Mouse (Mus musculus) stomach, embryonic 15.5 days (tissue): ENCODE measurements around the gene Actg2. TPM values are rescaled to one million over a fixed set of nuclear protein-coding genes. Genes with fewer than 3 reads are reported as not detected.
A peak's percentile ranks its signal among the peaks of the same experiment; 100 is the strongest.

ENCODE experiments used
- ATAC-seq: fragments of 200-750 bp; cut with Nextera tagmentation; 2 replicates; pipeline ENCODE4 v1.8.0; 2017; ENCODE audit warnings: low read depth, moderate number of reproducible peaks, moderate TSS enrichment; ENCODE audit not compliant: insufficient read depth, low FRiP score
- H3K27ac ChIP-seq: fragments of 300-500 bp; sonication (generic); 2 replicates; pipeline ENCODE4 v1.5.1; 2015; ENCODE audit warnings: mild to moderate bottlenecking, inconsistent platforms
- H3K27me3 ChIP-seq: fragments of 300-500 bp; sonication (generic); replicated peaks from 2 replicates; pipeline ENCODE4 v1.6.1; 2015; ENCODE audit warnings: inconsistent platforms
- H3K36me3 ChIP-seq: fragments of 300-500 bp; sonication (generic); 2 replicates; pipeline ENCODE4 v1.6.1; 2015; ENCODE audit warnings: inconsistent platforms
- H3K4me1 ChIP-seq: fragments of 300-500 bp; sonication (generic); 2 replicates; pipeline ENCODE4 v1.6.1; 2015; ENCODE audit warnings: inconsistent platforms
- H3K4me2 ChIP-seq: fragments of 300-500 bp; sonication (generic); 2 replicates; pipeline ENCODE4 v1.6.1; 2015; ENCODE audit warnings: mild to moderate bottlenecking, inconsistent platforms
- H3K4me3 ChIP-seq: fragments of 300-500 bp; sonication (generic); replicated peaks from 2 replicates; pipeline ENCODE4 v1.5.1; 2015; ENCODE audit warnings: inconsistent platforms
- H3K9ac ChIP-seq: fragments of 300-500 bp; sonication (generic); 2 replicates; pipeline ENCODE4 v1.6.1; 2015; ENCODE audit warnings: inconsistent platforms
- H3K9me3 ChIP-seq: fragments of 300-500 bp; sonication (generic); 2 replicates; pipeline ENCODE4 v1.6.1; 2016; ENCODE audit warnings: inconsistent platforms
- WGBS: fragments of 180-500 bp; shearing (Covaris S2); methylation state at CpG from one replicate; pipeline ENCODE4 v1.1.7; 2015; 5-methylcytosine and 5-hydroxymethylcytosine counted together
- polyA plus RNA-seq: library from polyadenylated mRNA; unstranded; fragments of >200 nt; fragmentation: Nextera tagmentation; extraction: Ambion mirVana; gene quantifications from 2 replicates; pipeline ENCODE4 v1.2.1, GENCODE M21; 2015

Gene Actg2
- polyA plus RNA-seq, 1 experiment from 2014 or later: 1,291 TPM

- H3K9me3 ChIP-seq: no peaks in the 10 kb centered on the region
- WGBS: 83% methylated on average over 9 of the region's 9 CpGs
- no peaks in the 10 kb centered on the region for H3K27me3 ChIP-seq
- H3K4me2 ChIP-seq: no peak overlapping the region
- ATAC-seq: no peak
- H3K4me1 ChIP-seq: 0 out of 2 replicates have a peak, but pooled peaks cover 3% of the 10 kb centered on the region
- no peaks in the 10 kb centered on the region; the same call in 1 of the 2 replicates for H3K36me3 ChIP-seq
- no peak overlapping the region for H3K4me3 ChIP-seq
- H3K9ac ChIP-seq: no peak overlapping the region
- no peak overlapping the region for H3K27ac ChIP-seq
Measured at GRCm38 (mm10) chr6:83496009-83496752, 39.9 kb downstream of the Actg2 start.

- Histone ChIP-seq H3K4me1 (no peaks in the 10 kb centered on the region), H3K4me2 (no peak overlapping the region), H3K9ac (no peak overlapping the region), H3K27ac (no peak overlapping the region), H3K4me3 (no peak overlapping the region), H3K9me3 (no peaks in the 10 kb centered on the region), H3K27me3 (no peaks in the 10 kb centered on the region), H3K36me3 (peaks cover 18% of the 10 kb centered on the region; the same call in 1 of the 2 replicates)
- WGBS: 65% methylated on average over 4 of the region's 4 CpGs
- ATAC-seq: no peak
Measured at GRCm38 (mm10) chr6:83490622-83491021, 45.4 kb downstream of the Actg2 start.

GRCm38 (mm10) chr6:83488200-83488599 is 47.9 kb downstream of the Actg2 start:
- Histone ChIP-seq H3K4me1 (no peaks in the 10 kb centered on the region), H3K36me3 (peaks cover 20% of the 10 kb centered on the region; the same call in 1 of the 2 replicates), H3K27ac (no peak overlapping the region), H3K9ac (no peak overlapping the region), H3K4me2 (no peak overlapping the region), H3K4me3 (no peak overlapping the region), H3K9me3 (no peaks in the 10 kb centered on the region), H3K27me3 (no peaks in the 10 kb centered on the region)
- ATAC-seq: no peak
- WGBS: 86% methylated on average over 5 of the region's 5 CpGs

- Histone ChIP-seq H3K9ac (no peak overlapping the region), H3K27ac (no peak overlapping the region), H3K4me2 (no peak overlapping the region), H3K36me3 (peaks cover 20% of the 10 kb centered on the region; the same call in 1 of the 2 replicates), H3K4me1 (0 out of 2 replicates have a peak, but pooled peaks cover 3% of the 10 kb centered on the region), H3K27me3 (no peaks in the 10 kb centered on the region), H3K4me3 (no peak overlapping the region), H3K9me3 (no peaks in the 10 kb centered on the region)
- WGBS: 84% methylated on average over 4 of the region's 4 CpGs
- no peak for ATAC-seq
Measured at GRCm38 (mm10) chr6:83487298-83487697, 48.8 kb downstream of the Actg2 start.

- Histone ChIP-seq H3K9me3 (no peaks in the 10 kb centered on the region), H3K9ac (no peak overlapping the region), H3K4me1 (0 out of 2 replicates have a peak, but pooled peaks cover 3% of the 10 kb centered on the region), H3K27me3 (no peaks in the 10 kb centered on the region), H3K4me2 (no peak overlapping the region), H3K36me3 (peaks cover 29% of the 10 kb centered on the region), H3K4me3 (no peak overlapping the region), H3K27ac (no peak overlapping the region)
- no peak for ATAC-seq
- 65% methylated on average over 4 of the region's 4 CpGs for WGBS
Measured at GRCm38 (mm10) chr6:83485854-83486253, 50.2 kb downstream of the Actg2 start.

GRCm38 (mm10) chr6:83483776-83484175 is 52.3 kb downstream of the Actg2 start:
- Histone ChIP-seq H3K4me1 (0 out of 2 replicates have a peak, but pooled peaks cover 3% of the 10 kb centered on the region), H3K27ac (no peak overlapping the region), H3K4me3 (no peak overlapping the region), H3K27me3 (no peaks in the 10 kb centered on the region), H3K9me3 (no peaks in the 10 kb centered on the region), H3K36me3 (peaks cover 27% of the 10 kb centered on the region), H3K9ac (no peak overlapping the region), H3K4me2 (no peak overlapping the region)
- no peak for ATAC-seq
- 91% methylated on average over 7 of the region's 7 CpGs for WGBS

GRCm38 (mm10) chr6:83482418-83483085 is 53.5 kb downstream of the Actg2 start:
- WGBS: 44% methylated on average over 10 of the region's 10 CpGs
- ATAC-seq: peak; percentile 35; the same call in 1 of the 2 replicates
- no peak overlapping the region for H3K4me3 ChIP-seq
- H3K27me3 ChIP-seq: no peaks in the 10 kb centered on the region
- peaks cover 27% of the 10 kb centered on the region for H3K36me3 ChIP-seq
- no peaks in the 10 kb centered on the region for H3K9me3 ChIP-seq
- H3K27ac ChIP-seq: peak overlapping the region; percentile 61
- H3K9ac ChIP-seq: no peak overlapping the region
- H3K4me2 ChIP-seq: no peak overlapping the region
- H3K4me1 ChIP-seq: 0 out of 2 replicates have a peak, but pooled peaks cover 3% of the 10 kb centered on the region

- no peak for ATAC-seq
- H3K4me3 ChIP-seq: no peak overlapping the region
- peaks cover 15% of the 10 kb centered on the region for H3K36me3 ChIP-seq
- H3K9me3 ChIP-seq: no peaks in the 10 kb centered on the region
- no peak overlapping the region for H3K27ac ChIP-seq
- no peak overlapping the region for H3K4me2 ChIP-seq
- H3K9ac ChIP-seq: no peak overlapping the region
- H3K27me3 ChIP-seq: no peaks in the 10 kb centered on the region
- 87% methylated on average over 6 of the region's 6 CpGs for WGBS
- 0 out of 2 replicates have a peak, but pooled peaks cover 3% of the 10 kb centered on the region for H3K4me1 ChIP-seq
Measured at GRCm38 (mm10) chr6:83480019-83480655, 55.9 kb downstream of the Actg2 start.

GRCm38 (mm10) chr6:83479193-83479592 is 56.9 kb downstream of the Actg2 start:
- Histone ChIP-seq H3K27me3 (no peaks in the 10 kb centered on the region), H3K9me3 (no peaks in the 10 kb centered on the region), H3K9ac (no peak overlapping the region), H3K36me3 (peaks cover 15% of the 10 kb centered on the region), H3K4me3 (no peak overlapping the region), H3K4me2 (no peak overlapping the region), H3K4me1 (0 out of 2 replicates have a peak, but pooled peaks cover 3% of the 10 kb centered on the region), H3K27ac (no peak overlapping the region)
- no peak for ATAC-seq
- WGBS: 62% methylated on average over 2 of the region's 2 CpGs

- Histone ChIP-seq H3K4me1 (0 out of 2 replicates have a peak, but pooled peaks cover 3% of the 10 kb centered on the region), H3K27ac (no peak overlapping the region), H3K4me2 (no peak overlapping the region), H3K9me3 (no peaks in the 10 kb centered on the region), H3K27me3 (no peaks in the 10 kb centered on the region), H3K4me3 (no peak overlapping the region), H3K9ac (no peak overlapping the region), H3K36me3 (peaks cover 15% of the 10 kb centered on the region)
- WGBS: 94% methylated on average over 7 of the region's 7 CpGs
- no peak for ATAC-seq
Measured at GRCm38 (mm10) chr6:83478628-83479027, 57.4 kb downstream of the Actg2 start.

- Histone ChIP-seq H3K4me3 (no peak overlapping the region), H3K4me1 (0 out of 2 replicates have a peak, but pooled peaks cover 3% of the 10 kb centered on the region), H3K36me3 (peaks cover 15% of the 10 kb centered on the region), H3K9ac (no peak overlapping the region), H3K27ac (no peak overlapping the region), H3K27me3 (no peaks in the 10 kb centered on the region), H3K4me2 (no peak overlapping the region), H3K9me3 (no peaks in the 10 kb centered on the region)
- WGBS: 66% methylated on average over 4 of the region's 4 CpGs
- ATAC-seq: no peak
Measured at GRCm38 (mm10) chr6:83478217-83478616, 57.8 kb downstream of the Actg2 start.
